Mouse (Mus musculus): ENCODE results near the gene Wfdc5. TPM values are rescaled to one million over a fixed set of nuclear protein-coding genes. Genes with fewer than 3 reads are reported as not detected.
"Not testable (repeated sequence)": the region's sequence is repeated elsewhere in the genome, so short reads cannot be mapped to it uniquely, and the experiment has no call there.

Wfdc5 gene
- not detected for total RNA-seq (2021)
- long read RNA-seq, experiment 1: 0 reads
- long read RNA-seq, experiment 2: 0 reads

GRCm38 (mm10) chr2:164182692-164183255, at the start of gene Wfdc5:
Gene Wfdc5 (minus strand): TSS chr2:164182742.
- intact Hi-C loops (cut with DNase I): no loop called here
- no peak within 1 kb of the TSS for H3K27ac ChIP-seq
- no peak for TF ChIP-seq CTCF (IDR thresholded peaks at IDR 0.05)
- DNase-seq: no peak
- H3K4me3 ChIP-seq: no peak within 1 kb of the TSS

- Histone ChIP-seq H3K4me3 (no peak overlapping the region), H3K27ac (no peak overlapping the region)
- no peak for TF ChIP-seq CTCF (IDR thresholded peaks at IDR 0.05)
- DNase-seq: no peak
- intact Hi-C loops (cut with DNase I): no loop called here
These were observed 46.0 kb upstream of the Wfdc5 start for GRCm38 (mm10) chr2:164228361-164229070.

GRCm38 (mm10) chr2:164221522-164221921, 39.0 kb upstream of the Wfdc5 start, which contains the start of gene Wfdc15b:
Gene Wfdc15b (minus strand): TSS chr2:164221660.
- no peak for TF ChIP-seq CTCF (IDR thresholded peaks at IDR 0.05)
- intact Hi-C loops (cut with DNase I): no loop called here

GRCm38 (mm10) chr2:164219295-164219694, 36.8 kb upstream of the Wfdc5 start:
- Histone ChIP-seq H3K27ac (no peak overlapping the region), H3K4me3 (no peak overlapping the region)
- DNase-seq: no peak
- no peak for TF ChIP-seq CTCF (IDR thresholded peaks at IDR 0.05)
- intact Hi-C loops (cut with DNase I): no loop called here

More at GRCm38 (mm10) chr2:164221522-164221921, 39.0 kb upstream of the Wfdc5 start, which contains the start of gene Wfdc15b:
- Histone ChIP-seq H3K4me3 (no peak within 1 kb of the TSS), H3K27ac (no peak within 1 kb of the TSS)
- no peak for DNase-seq

GRCm38 (mm10) chr2:164212711-164213110, 30.2 kb upstream of the Wfdc5 start:
- intact Hi-C loops (cut with DNase I): no loop called here

GRCm38 (mm10) chr2:164210892-164211291, 28.4 kb upstream of the Wfdc5 start:
- intact Hi-C loops (cut with DNase I): no loop called here
- TF ChIP-seq CTCF (IDR thresholded peaks at IDR 0.05): no peak
- Histone ChIP-seq H3K4me3 (no peak overlapping the region), H3K27ac (no peak overlapping the region)
- no peak for DNase-seq

More at GRCm38 (mm10) chr2:164212711-164213110, 30.2 kb upstream of the Wfdc5 start:
- DNase-seq: no peak
- no peak overlapping the region for H3K4me3 ChIP-seq
- TF ChIP-seq CTCF (IDR thresholded peaks at IDR 0.05): no peak
- H3K27ac ChIP-seq: no peak overlapping the region

- no peak for TF ChIP-seq CTCF (IDR thresholded peaks at IDR 0.05)
- intact Hi-C loops (cut with DNase I): no loop called here
- no peak for DNase-seq
- H3K27ac ChIP-seq: no peak overlapping the region
- H3K4me3 ChIP-seq: no peak overlapping the region
These were observed 24.1 kb upstream of the Wfdc5 start for GRCm38 (mm10) chr2:164206676-164207075.

GRCm38 (mm10) chr2:164206011-164206410, 23.5 kb upstream of the Wfdc5 start:
- H3K4me3 ChIP-seq; intact Hi-C loops (cut with DNase I); DNase-seq; H3K27ac ChIP-seq: not testable (repeated sequence)

GRCm38 (mm10) chr2:164199626-164200327, 17.2 kb upstream of the Wfdc5 start, which contains the start of gene Wfdc15a:
Gene Wfdc15a (minus strand): TSS chr2:164200130.
- H3K4me3 ChIP-seq: no peak within 1 kb of the TSS
- no peak for TF ChIP-seq CTCF (IDR thresholded peaks at IDR 0.05)
- H3K27ac ChIP-seq: no peak within 1 kb of the TSS
- intact Hi-C loops (cut with DNase I): no loop called here
- no peak for DNase-seq

- no peak for DNase-seq
- TF ChIP-seq CTCF (IDR thresholded peaks at IDR 0.05): no peak
- intact Hi-C loops (cut with DNase I): no loop called here
- Histone ChIP-seq H3K4me3 (no peak overlapping the region), H3K27ac (no peak overlapping the region)
These were observed 14.1 kb upstream of the Wfdc5 start for GRCm38 (mm10) chr2:164196700-164196990.

GRCm38 (mm10) chr2:164195971-164196699, 13.6 kb upstream of the Wfdc5 start:
- TF ChIP-seq CTCF (IDR thresholded peaks at IDR 0.05): no peak
- intact Hi-C loops (cut with DNase I): no loop called here

GRCm38 (mm10) chr2:164194959-164195630, 12.6 kb upstream of the Wfdc5 start:
- DNase-seq: no peak
- no peak overlapping the region for H3K27ac ChIP-seq
- no peak for TF ChIP-seq CTCF (IDR thresholded peaks at IDR 0.05)
- intact Hi-C loops (cut with DNase I): no loop called here
- no peak overlapping the region for H3K4me3 ChIP-seq

More at GRCm38 (mm10) chr2:164195971-164196699, 13.6 kb upstream of the Wfdc5 start:
- no peak for DNase-seq
- Histone ChIP-seq H3K4me3 (no peak overlapping the region), H3K27ac (no peak overlapping the region)

Measured in gastrocnemius, adult 2 months (tissue).